Mouse (Mus musculus): ENCODE results near the gene Olfr1179. TPM values are rescaled to one million over a fixed set of nuclear protein-coding genes. Genes with fewer than 3 reads are reported as not detected.
"Not testable (repeated sequence)": the region's sequence is repeated elsewhere in the genome, so short reads cannot be mapped to it uniquely, and the experiment has no call there.

Gene Olfr1179
- total RNA-seq (2021) = not detected

DNA sequence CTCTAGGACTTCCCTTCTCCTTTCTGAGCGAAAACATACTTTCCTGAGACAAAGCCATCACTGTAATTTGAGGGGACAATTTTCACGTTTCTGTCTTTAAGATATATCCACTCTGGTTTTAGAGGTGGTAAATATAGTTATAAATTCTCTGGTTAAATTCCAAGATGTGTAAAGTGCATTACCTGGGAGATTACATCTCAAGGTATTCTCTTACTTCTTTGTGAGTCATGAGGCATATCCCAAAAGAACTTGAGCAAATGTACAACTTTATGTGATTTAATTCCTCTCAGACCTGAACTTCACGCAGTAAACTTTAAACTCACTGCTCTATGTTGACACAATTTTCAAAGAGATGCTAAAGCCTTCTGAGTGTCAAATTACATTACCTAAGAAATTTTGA, at the start of gene Olfr1179:
Gene Olfr1179 (minus strand): TSS at position 101 of the 400 bp plus-strand sequence.
- DNase-seq (ENCODE audit: extremely low spot score in 1 of 2, low spot score in 1 of 2) = no peak

DNA sequence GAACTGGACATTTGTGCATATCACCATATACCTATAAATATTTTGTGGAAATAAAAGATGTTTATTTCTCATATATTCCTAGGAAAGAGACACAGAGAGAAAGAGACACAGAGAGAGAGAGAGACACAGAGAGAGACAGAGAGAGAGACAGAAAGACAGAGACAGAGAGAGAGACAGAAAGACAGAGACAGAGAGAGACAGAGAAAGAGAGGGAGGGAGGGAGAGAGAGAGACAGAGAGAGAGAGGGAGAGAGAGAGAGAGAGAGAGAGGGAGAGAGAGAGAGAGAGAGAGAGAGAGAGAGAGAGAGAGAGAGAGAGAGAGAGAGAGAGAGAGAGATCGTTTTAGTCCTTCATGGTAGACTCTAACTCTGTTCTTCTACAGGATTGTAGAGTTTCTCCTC, 48.3 kb upstream of the Olfr1179 start, which contains the start of gene Olfr1183:
Gene Olfr1183 (plus strand): TSS at position 301 of the 400 bp plus-strand sequence.
- not testable (repeated sequence) for DNase-seq (ENCODE audit: extremely low spot score in 1 of 2, low spot score in 1 of 2)

DNA sequence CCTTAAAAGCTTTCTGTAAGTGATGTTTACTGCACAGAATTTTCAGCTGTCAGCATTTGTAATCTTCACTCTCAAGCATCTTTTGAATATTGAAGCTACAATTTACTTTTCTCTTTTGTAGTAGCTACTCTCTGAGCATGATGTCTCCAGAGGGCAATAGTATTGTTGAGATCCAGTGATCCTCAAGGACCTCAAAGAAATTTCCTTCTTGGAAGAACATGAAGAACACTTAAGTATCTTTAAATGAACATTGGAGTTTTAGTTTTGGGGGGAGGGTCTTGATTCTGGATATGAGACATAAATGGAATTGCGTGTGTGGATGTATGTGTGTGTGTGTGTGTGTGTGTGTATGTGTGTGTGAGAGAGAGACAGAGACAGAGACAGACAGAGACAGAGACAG, 42.8 kb upstream of the Olfr1179 start, which contains the start of gene Gm13757:
Gene Gm13757 (minus strand): TSS at position 101 of the 400 bp plus-strand sequence.
- DNase-seq (ENCODE audit: extremely low spot score in 1 of 2, low spot score in 1 of 2) = no peak

DNA sequence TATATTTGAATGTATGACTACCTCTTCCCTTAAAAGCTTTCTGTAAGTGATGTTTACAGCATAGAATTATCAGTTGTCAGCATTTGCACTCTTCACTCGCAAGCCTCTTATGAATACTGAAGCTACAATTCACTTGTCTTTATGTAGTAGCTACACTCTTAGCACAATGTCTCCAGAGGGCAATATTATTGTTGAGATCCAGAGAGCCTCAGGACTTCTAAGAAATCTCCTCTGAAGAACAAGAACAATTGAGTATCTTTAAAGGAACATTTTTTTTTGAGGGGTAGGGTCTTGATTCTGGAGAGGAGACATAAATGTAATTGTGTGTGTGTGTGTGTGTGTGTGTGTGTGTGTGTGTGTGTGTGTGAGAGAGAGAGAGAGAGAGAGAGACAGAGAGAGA, 19.8 kb upstream of the Olfr1179 start, which contains the start of gene Olfr1181:
Gene Olfr1181 (minus strand): TSS at position 101 of the 400 bp plus-strand sequence.
- no peak for DNase-seq (ENCODE audit: extremely low spot score in 1 of 2, low spot score in 1 of 2)

DNA sequence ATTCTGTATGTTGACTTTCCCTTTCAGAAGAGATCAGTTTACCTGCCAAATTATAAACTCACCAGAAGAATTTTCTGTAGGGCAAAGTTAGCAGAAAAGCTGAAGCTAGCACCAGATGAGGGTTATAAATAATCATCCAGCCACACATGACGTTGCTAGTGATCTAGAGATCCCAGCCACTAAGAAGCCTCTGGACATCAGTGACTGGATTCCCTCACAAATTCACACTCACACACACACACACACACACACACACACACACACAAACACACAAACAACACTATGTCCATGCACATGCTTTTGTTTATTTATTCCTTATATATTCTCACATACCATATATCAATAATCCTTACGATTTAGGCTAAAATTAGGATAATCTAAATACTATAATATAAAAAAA, 12.8 kb upstream of the Olfr1179 start, which contains the start of gene Olfr1180:
Gene Olfr1180 (minus strand): TSS at position 101 of the 400 bp plus-strand sequence.
- no peak for DNase-seq (ENCODE audit: extremely low spot score in 1 of 2, low spot score in 1 of 2)

DNA sequence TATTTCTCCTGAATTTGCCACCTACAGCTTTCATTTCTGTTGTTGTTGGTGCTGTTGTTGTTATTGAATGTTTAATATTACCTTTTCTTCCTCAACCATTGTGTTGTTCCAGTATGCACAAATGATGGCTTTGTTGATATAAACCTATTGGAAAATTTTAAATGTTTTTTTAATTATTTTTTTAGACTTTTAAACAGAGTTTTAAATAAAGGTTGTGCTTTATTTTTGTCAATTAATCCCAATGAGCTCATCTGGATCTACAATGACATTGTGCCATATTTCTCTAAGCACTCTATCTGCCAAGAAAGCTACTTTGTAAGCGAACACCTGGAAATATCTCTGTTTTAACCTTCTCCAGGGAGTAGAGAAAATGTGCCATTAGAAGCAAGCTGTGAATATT, 19.5 kb downstream of the Olfr1179 start, which contains the start of gene Olfr1178:
Gene Olfr1178 (plus strand): TSS at position 301 of the 400 bp plus-strand sequence.
- no peak for DNase-seq (ENCODE audit: extremely low spot score in 1 of 2, low spot score in 1 of 2)

DNA sequence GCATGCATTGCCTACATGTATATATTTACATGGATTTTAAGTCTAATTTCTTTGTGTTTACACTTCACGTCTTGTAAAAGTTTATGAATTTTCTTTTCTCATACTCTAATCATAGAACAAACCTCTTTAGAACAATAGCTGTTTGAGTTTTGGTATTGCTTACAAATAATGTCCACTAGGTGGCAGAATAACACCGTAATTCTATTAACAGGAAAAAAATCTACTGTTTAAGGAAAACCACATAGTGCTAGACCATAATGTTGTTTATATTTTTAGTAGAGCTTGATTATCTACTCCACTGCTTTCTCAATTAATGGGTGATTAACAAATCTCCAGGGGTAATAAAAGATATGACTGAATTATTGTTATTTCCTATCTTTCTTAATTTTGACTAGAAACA, 49.9 kb downstream of the Olfr1179 start:
- DNase-seq (ENCODE audit: extremely low spot score in 1 of 2, low spot score in 1 of 2) = no peak

Other genes with a start within 250 kb of the Olfr1179 start
- not detected for gene Olfr1168, start 224.6 kb downstream of the Olfr1179 start, total RNA-seq (2021)
- not detected for gene Olfr1170, start 178.1 kb downstream of the Olfr1179 start, total RNA-seq (2021)
- not detected for gene Olfr1173, start 126.6 kb downstream of the Olfr1179 start, total RNA-seq (2021)
- not detected for gene Olfr1174-ps, start 91.3 kb downstream of the Olfr1179 start, total RNA-seq (2021)
- not detected for gene Olfr1175-ps, start 79.2 kb downstream of the Olfr1179 start, total RNA-seq (2021)
- gene Olfr1176, start 69.7 kb downstream of the Olfr1179 start, total RNA-seq (2021) = not detected
- gene Olfr1177-ps, start 60.0 kb downstream of the Olfr1179 start, total RNA-seq (2021) = not detected
- gene Olfr1178, start 19.4 kb downstream of the Olfr1179 start, total RNA-seq (2021) = not detected
- not detected for gene Olfr1180, start 12.7 kb upstream of the Olfr1179 start, total RNA-seq (2021)
- not detected for gene Olfr1181, start 19.7 kb upstream of the Olfr1179 start, total RNA-seq (2021)
- gene Gm13757, start 42.7 kb upstream of the Olfr1179 start, total RNA-seq (2021) = not detected
- gene Olfr1183, start 48.4 kb upstream of the Olfr1179 start, total RNA-seq (2021) = not detected
- not detected for gene Olfr1184, start 77.1 kb upstream of the Olfr1179 start, total RNA-seq (2021)
- not detected for gene Olfr1185-ps1, start 86.9 kb upstream of the Olfr1179 start, total RNA-seq (2021)
- not detected for gene Olfr1186, start 112.1 kb upstream of the Olfr1179 start, total RNA-seq (2021)
- not detected for gene Olfr1188, start 150.5 kb upstream of the Olfr1179 start, total RNA-seq (2021)
- not detected for gene Olfr1189, start 180.0 kb upstream of the Olfr1179 start, total RNA-seq (2021)
- gene Olfr1191-ps1, start 234.1 kb upstream of the Olfr1179 start, total RNA-seq (2021) = under 1 TPM in 1 of 2 experiments, not detected in 1; 0.05 TPM
- gene Olfr1192-ps1, start 242.1 kb upstream of the Olfr1179 start, total RNA-seq (2021) = not detected